Mouse (Mus musculus) forebrain, embryonic 16.5 days (tissue): ENCODE data around the gene Bmp8a. TPM values are rescaled to one million over a fixed set of nuclear protein-coding genes. Genes with fewer than 3 reads are reported as not detected.
"Not testable (repeated sequence)": the region's sequence is repeated elsewhere in the genome, so short reads cannot be mapped to it uniquely, and the experiment has no call there.

Experiments
- ATAC-seq: fragments of 200-750 bp; cut with Nextera tagmentation; 2 replicates; pipeline ENCODE4 v1.8.0; 2017; ENCODE audit warnings: mild to moderate bottlenecking, moderate library complexity
- H3K27ac ChIP-seq: fragments of 300-500 bp; sonication (generic); 2 replicates; pipeline ENCODE4 v1.5.1; 2014; ENCODE audit warnings: low read length, control low read depth
- H3K27me3 ChIP-seq: fragments of 300-500 bp; sonication (generic); replicated peaks from 2 replicates; pipeline ENCODE4 v1.6.1; 2014; ENCODE audit warnings: low read length; ENCODE audit not compliant: control insufficient read depth, insufficient read depth
- H3K36me3 ChIP-seq: fragments of 300-500 bp; sonication (generic); 2 replicates; pipeline ENCODE4 v1.6.1; 2014; ENCODE audit not compliant: control insufficient read depth, insufficient read depth
- H3K4me1 ChIP-seq: fragments of 300-500 bp; sonication (generic); replicated peaks from 2 replicates; pipeline ENCODE4 v1.6.1; 2014; ENCODE audit warnings: low read length; ENCODE audit not compliant: control insufficient read depth, insufficient read depth
- H3K4me2 ChIP-seq: fragments of 300-500 bp; sonication (generic); 2 replicates; pipeline ENCODE4 v1.6.1; 2014; ENCODE audit warnings: mild to moderate bottlenecking, low read length, control low read depth
- H3K4me3 ChIP-seq: fragments of 300-500 bp; sonication (generic); replicated peaks from 2 replicates; pipeline ENCODE4 v1.5.1; 2014; ENCODE audit warnings: mild to moderate bottlenecking, low read length, control low read depth
- H3K9ac ChIP-seq: fragments of 300-500 bp; sonication (generic); replicated peaks from 2 replicates; pipeline ENCODE4 v1.6.1; 2014; ENCODE audit warnings: low read depth, low read length, control low read depth
- H3K9me3 ChIP-seq: fragments of 300-500 bp; sonication (generic); 2 replicates; pipeline ENCODE4 v1.6.1; 2016; ENCODE audit warnings: low read length; ENCODE audit not compliant: control insufficient read depth
- WGBS: fragments of 180-500 bp; shearing (Covaris S2); extraction: QIAGEN DNeasy Blood & Tissue Kit; methylation state at CpG from one replicate; pipeline ENCODE4 v1.1.7; 2014; 5-methylcytosine and 5-hydroxymethylcytosine counted together
- polyA plus RNA-seq: library from polyadenylated mRNA; unstranded; fragments of >200 nt; fragmentation: Nextera tagmentation; extraction: Ambion mirVana; gene quantifications from 2 replicates; pipeline ENCODE4 v1.2.1, GENCODE M21; 2015

Bmp8a gene
- polyA plus RNA-seq, 1 experiment from 2014 or later = 0.11 TPM

GRCm38 (mm10) chr4:123296148-123296534 lies 46.9 kb downstream of the Bmp8a start:
- H3K9ac ChIP-seq = no peak overlapping the region
- no peaks in the 10 kb centered on the region for H3K4me1 ChIP-seq
- no peak for ATAC-seq
- 90% methylated on average over 5 of the region's 5 CpGs for WGBS
- no peaks in the 10 kb centered on the region for H3K9me3 ChIP-seq
- no peak overlapping the region for H3K4me2 ChIP-seq
- no peak overlapping the region for H3K4me3 ChIP-seq
- no peaks in the 10 kb centered on the region for H3K27me3 ChIP-seq
- H3K36me3 ChIP-seq = peaks cover 50% of the 10 kb centered on the region
- H3K27ac ChIP-seq = no peak overlapping the region

GRCm38 (mm10) chr4:123295516-123296147 lies 47.4 kb downstream of the Bmp8a start:
- no peak overlapping the region for H3K27ac ChIP-seq
- H3K4me1 ChIP-seq = no peaks in the 10 kb centered on the region
- no peak overlapping the region for H3K4me2 ChIP-seq
- WGBS = 95% methylated on average over 21 of the region's 21 CpGs
- H3K27me3 ChIP-seq = no peaks in the 10 kb centered on the region
- no peak overlapping the region for H3K9ac ChIP-seq
- peaks cover 53% of the 10 kb centered on the region for H3K36me3 ChIP-seq
- H3K9me3 ChIP-seq = no peaks in the 10 kb centered on the region
- no peak overlapping the region for H3K4me3 ChIP-seq
- no peak for ATAC-seq

GRCm38 (mm10) chr4:123295026-123295425 lies 48.0 kb downstream of the Bmp8a start:
- not testable (repeated sequence) for H3K9me3 ChIP-seq, H3K4me3 ChIP-seq, H3K27ac ChIP-seq, H3K27me3 ChIP-seq, H3K4me1 ChIP-seq, H3K9ac ChIP-seq, H3K4me2 ChIP-seq, ATAC-seq
- H3K36me3 ChIP-seq = peaks cover 52% of the 10 kb centered on the region
- 93% methylated on average over 15 of the region's 15 CpGs for WGBS

- H3K9ac ChIP-seq = no peak overlapping the region
- no peak overlapping the region for H3K4me3 ChIP-seq
- H3K27me3 ChIP-seq = no peaks in the 10 kb centered on the region
- no peaks in the 10 kb centered on the region for H3K4me1 ChIP-seq
- H3K27ac ChIP-seq = no peak overlapping the region
- H3K36me3 ChIP-seq = peaks cover 50% of the 10 kb centered on the region
- H3K9me3 ChIP-seq = no peaks in the 10 kb centered on the region
- 80% methylated on average over 7 of the region's 7 CpGs for WGBS
- H3K4me2 ChIP-seq = no peak overlapping the region
- no peak for ATAC-seq
Observed at GRCm38 (mm10) chr4:123293661-123294443, 49.2 kb downstream of the Bmp8a start.

- ATAC-seq = no peak
- 93% methylated on average over 7 of the region's 7 CpGs for WGBS
- H3K27me3 ChIP-seq = no peaks in the 10 kb centered on the region
- no peak overlapping the region for H3K4me3 ChIP-seq
- no peaks in the 10 kb centered on the region for H3K9me3 ChIP-seq
- H3K4me1 ChIP-seq = no peaks in the 10 kb centered on the region
- no peak overlapping the region for H3K4me2 ChIP-seq
- no peak overlapping the region for H3K9ac ChIP-seq
- H3K36me3 ChIP-seq = peaks cover 46% of the 10 kb centered on the region
- H3K27ac ChIP-seq = no peak overlapping the region
Observed at GRCm38 (mm10) chr4:123292989-123293388, 50.1 kb downstream of the Bmp8a start.

GRCm38 (mm10) chr4:123292390-123292789 lies 50.7 kb downstream of the Bmp8a start:
- 87% methylated on average over 3 of the region's 3 CpGs for WGBS
- Histone ChIP-seq H3K27ac (no peak overlapping the region), H3K4me3 (no peak overlapping the region), H3K36me3 (peaks cover 46% of the 10 kb centered on the region), H3K9ac (no peak overlapping the region), H3K27me3 (no peaks in the 10 kb centered on the region), H3K9me3 (no peaks in the 10 kb centered on the region), H3K4me1 (no peaks in the 10 kb centered on the region), H3K4me2 (no peak overlapping the region)
- ATAC-seq = no peak

- ATAC-seq = no peak
- WGBS = 93% methylated on average over 12 of the region's 12 CpGs
Observed at GRCm38 (mm10) chr4:123289038-123289437, 54.0 kb downstream of the Bmp8a start.

GRCm38 (mm10) chr4:123286790-123287189 lies 56.3 kb downstream of the Bmp8a start:
- no peak overlapping the region for H3K27ac ChIP-seq
- no peak overlapping the region for H3K4me2 ChIP-seq
- no peaks in the 10 kb centered on the region for H3K27me3 ChIP-seq
- H3K4me1 ChIP-seq = peaks cover 25% of the 10 kb centered on the region
- WGBS = 98% methylated on average over 2 of the region's 2 CpGs
- H3K36me3 ChIP-seq = peaks cover 19% of the 10 kb centered on the region; the same call in 1 of the 2 replicates
- no peak overlapping the region for H3K4me3 ChIP-seq
- no peak overlapping the region for H3K9ac ChIP-seq
- no peak for ATAC-seq
- H3K9me3 ChIP-seq = no peaks in the 10 kb centered on the region

More at GRCm38 (mm10) chr4:123289038-123289437, 54.0 kb downstream of the Bmp8a start:
- Histone ChIP-seq H3K9me3 (no peaks in the 10 kb centered on the region), H3K4me1 (peaks cover 21% of the 10 kb centered on the region), H3K27ac (no peak overlapping the region), H3K4me3 (no peak overlapping the region), H3K27me3 (no peaks in the 10 kb centered on the region), H3K9ac (no peak overlapping the region), H3K36me3 (peaks cover 33% of the 10 kb centered on the region), H3K4me2 (no peak overlapping the region)

GRCm38 (mm10) chr4:123284731-123285624 lies 58.1 kb downstream of the Bmp8a start:
- 82% methylated on average over 6 of the region's 6 CpGs for WGBS
- no peaks in the 10 kb centered on the region for H3K27me3 ChIP-seq
- H3K4me3 ChIP-seq = peak overlapping the region; percentile 68
- peaks cover 25% of the 10 kb centered on the region for H3K4me1 ChIP-seq
- ATAC-seq = no peak
- no peak overlapping the region for H3K27ac ChIP-seq
- H3K9me3 ChIP-seq = no peaks in the 10 kb centered on the region
- peaks cover 9% of the 10 kb centered on the region; the same call in 1 of the 2 replicates for H3K36me3 ChIP-seq
- peak overlapping the region; percentile 81 for H3K4me2 ChIP-seq
- no peak overlapping the region for H3K9ac ChIP-seq
